Mouse (Mus musculus): ENCODE measurements around the gene Rangrf.
A peak's percentile ranks its signal among the peaks of the same experiment; 100 is the strongest.
"Not testable (repeated sequence)": the region's sequence is repeated elsewhere in the genome, so short reads cannot be mapped to it uniquely, and the experiment has no call there.

Rangrf gene

DNA sequence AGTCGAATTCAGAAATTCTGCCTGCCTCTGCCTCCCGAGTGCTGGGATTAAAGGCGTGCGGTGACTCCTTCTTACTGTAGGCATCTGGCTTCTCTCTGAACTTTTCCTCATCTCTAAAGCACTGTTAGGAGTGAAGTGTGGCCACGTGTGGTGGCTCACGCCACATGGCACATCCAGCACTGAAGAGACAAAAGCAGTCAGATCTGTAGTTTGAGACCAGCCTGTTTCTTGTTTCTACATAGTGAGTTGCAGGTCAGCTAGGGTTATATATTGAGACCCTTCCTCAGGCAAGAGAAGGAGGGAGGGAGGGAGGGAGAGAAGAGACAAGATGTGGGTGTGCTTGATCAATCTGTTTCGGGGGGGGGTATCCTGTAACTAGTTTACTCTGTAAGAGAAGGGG is at the start of gene Rangrf:
TSS of gene Rangrf (minus strand) at position 101 of the 400 bp plus-strand sequence.
- DNase-seq: no peak

DNA sequence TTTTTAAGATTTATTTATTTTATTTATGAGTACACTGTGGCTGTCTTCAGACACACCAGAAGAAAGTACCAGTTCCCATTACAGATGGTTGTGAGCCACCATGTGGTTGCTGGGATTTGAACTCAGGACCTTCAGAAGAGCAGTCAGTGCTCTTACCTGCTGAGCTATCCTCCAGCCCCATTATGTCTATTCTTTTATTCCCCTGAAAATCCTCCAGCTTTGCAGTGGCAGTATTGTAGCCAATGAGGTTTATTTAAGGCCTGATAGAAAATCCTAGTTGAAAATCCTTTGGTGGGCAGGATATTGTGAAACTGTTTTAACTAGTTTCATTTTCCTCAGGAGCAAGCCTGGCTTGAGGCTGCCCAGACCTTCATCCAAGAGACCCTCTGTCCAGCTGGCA is 45.7 kb upstream of the Rangrf start:
- no peak for DNase-seq

DNA sequence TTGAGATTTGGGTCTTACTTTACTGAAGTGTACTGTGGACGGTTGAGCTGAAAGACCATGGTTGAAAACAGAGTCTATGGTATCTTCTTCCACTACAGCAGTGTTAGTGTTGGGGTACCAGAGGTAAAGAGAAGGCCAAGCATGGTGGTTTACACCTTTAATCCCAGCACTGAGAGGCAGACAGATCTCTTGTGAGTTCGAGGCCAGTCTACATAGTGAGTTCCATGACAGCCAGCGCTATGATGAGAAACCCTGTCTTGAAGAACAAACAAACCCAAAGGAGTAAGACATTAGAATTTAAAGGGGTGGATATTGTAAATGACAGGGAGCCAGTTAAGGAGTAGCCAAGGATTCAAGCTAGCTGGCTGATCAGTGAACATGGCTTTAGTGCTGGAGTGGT is 41.8 kb upstream of the Rangrf start:
- DNase-seq: no peak

DNA sequence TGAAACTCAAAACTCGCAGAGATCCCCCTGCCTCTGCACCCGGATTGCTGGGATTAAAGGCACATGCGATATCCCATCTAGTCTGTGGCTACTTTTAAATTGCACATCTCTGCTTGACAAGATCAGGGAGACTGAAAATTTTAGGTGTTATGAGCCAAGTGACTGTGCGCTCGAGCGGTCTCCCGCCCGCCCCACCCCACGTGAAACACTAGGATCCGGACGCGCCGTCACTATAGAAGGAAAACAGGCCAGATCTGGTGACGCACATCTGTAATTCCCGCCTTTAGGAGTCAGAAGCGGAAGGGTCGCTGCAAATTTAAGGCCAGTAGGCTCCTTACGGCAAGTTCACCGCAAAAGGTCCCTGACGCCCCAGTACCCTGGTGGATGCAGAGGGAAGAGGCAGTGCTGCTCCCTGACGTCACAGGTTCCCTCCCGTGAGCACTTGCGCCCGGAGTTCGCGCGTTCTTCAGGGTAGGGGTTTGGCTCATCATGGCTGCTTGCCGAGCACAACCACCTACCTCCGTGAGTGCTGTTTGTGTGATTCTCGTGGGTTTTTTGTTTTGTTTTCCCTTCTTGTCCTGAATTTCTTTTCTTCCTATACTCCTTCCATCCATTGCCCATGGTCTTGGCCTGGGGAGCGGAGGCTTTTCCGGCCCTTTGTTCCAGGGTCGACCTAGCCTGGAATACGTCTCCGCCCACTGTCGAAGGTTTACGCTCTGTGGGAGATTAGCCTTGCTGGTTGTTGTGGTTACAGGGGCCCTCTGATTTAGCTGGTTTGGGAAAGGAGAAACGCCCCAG is 40.9 kb upstream of the Rangrf start, which contains the start of gene Ctc1:
TSS of gene Ctc1 (plus strand) at position 268 of the 798 bp plus-strand sequence.
- peak; percentile 79 to 86 for DNase-seq

DNA sequence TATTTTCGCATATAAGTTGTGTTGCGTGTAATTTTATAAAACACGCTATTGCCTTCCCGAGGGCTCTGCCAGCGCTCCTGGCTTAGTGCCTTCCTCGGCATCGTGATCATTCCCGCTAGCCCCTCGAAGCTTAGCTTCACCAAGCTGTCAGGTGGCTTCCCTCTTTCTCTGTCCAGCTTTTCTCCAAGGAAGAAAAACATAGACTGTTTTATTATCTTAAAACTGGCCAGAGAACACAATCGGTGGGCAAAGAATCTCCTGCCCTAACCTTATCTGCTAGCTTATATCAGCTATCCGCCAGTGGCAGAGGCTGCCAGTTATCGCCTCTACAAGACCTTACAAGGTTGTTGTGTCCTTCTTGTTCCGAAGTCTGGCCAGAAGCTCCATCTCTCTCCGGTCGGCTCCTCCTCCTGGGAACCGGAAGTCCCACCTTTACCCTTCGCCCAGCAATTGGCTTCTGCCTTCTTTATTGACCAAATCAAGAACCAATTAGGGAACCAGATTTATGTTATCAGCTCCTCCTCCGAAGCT is 37.2 kb upstream of the Rangrf start:
- DNase-seq: peak; percentile 72 to 76

DNA sequence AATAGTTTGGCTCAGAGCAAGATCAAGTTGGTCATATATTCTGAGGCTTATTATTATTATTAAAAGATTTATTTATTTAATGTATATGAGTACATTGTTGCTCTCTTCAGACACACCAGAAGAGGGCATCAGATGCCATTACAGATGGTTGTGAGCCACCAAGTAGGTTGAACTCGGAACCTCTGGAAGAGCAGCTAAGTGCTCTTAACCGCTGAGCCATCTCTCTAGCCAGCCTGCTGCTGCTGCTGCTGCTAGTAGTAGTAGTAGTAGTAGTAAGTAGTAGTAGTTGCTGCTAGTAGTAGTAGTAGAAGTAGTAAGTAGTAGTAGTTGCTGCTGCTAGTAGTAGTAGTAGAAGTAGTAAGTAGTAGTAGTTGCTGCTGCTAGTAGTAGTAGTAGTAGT is 36.5 kb upstream of the Rangrf start:
- not testable (repeated sequence) for DNase-seq

DNA sequence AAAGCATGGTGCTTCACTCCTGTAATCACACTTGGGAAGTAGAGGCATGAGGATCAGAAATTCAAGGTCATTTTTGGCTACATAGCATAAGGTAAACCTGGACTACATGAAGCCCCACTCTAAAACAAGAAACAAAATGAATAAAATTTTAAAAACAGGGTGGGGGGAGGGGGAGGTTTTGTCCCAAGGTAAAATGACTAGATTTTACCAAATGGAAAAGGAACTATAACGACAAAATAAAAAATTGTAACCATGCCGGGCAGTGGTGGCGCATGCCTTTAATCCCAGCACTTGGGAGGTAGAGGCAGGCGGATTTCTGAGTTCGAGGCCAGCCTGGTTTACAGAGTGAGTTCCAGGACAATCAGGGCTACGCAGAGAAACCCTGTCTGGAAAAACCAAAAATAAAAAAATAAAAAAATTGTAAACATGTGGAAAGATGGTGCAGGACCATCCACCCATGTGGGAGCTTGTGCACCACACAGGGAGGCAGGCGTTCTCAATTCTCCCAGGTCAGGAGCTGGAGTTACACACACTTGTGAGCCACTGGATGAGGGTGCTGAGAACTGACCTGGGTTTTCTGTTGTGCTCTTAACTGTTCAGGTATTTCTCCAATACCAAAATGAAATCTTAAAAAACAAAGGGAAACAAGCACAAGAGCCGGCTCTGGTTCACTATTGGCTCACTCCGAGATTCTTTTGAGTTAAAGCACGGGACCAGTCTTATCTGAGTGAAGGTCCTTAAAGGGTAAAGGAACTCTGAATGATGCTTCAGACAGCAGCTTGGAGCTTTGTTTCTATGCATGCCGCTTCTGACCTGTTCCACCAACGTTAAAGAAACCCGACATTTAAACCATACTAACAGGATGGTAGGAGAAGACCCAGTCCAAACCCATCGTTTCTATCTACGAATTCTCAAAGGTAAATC is 35.7 kb upstream of the Rangrf start:
- DNase-seq: no peak

DNA sequence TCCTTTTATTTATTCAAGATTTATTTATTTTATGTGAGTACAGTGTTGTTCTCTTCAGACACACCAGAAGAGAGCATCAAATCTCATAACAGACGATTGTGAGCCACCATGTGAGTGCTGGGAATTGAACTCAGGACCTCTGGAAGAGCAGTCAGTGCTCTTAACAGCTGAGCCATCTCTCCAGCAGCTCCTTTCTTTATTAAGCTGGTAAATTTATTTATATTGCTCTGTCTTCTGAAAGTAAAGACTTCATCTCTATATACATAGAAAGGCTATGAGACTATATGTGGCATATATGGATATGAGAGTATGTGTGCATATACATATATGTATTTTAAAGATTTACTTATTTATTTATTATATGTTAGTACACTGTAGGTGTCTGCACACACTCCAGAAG is 34.5 kb upstream of the Rangrf start:
- no peak for DNase-seq

DNA sequence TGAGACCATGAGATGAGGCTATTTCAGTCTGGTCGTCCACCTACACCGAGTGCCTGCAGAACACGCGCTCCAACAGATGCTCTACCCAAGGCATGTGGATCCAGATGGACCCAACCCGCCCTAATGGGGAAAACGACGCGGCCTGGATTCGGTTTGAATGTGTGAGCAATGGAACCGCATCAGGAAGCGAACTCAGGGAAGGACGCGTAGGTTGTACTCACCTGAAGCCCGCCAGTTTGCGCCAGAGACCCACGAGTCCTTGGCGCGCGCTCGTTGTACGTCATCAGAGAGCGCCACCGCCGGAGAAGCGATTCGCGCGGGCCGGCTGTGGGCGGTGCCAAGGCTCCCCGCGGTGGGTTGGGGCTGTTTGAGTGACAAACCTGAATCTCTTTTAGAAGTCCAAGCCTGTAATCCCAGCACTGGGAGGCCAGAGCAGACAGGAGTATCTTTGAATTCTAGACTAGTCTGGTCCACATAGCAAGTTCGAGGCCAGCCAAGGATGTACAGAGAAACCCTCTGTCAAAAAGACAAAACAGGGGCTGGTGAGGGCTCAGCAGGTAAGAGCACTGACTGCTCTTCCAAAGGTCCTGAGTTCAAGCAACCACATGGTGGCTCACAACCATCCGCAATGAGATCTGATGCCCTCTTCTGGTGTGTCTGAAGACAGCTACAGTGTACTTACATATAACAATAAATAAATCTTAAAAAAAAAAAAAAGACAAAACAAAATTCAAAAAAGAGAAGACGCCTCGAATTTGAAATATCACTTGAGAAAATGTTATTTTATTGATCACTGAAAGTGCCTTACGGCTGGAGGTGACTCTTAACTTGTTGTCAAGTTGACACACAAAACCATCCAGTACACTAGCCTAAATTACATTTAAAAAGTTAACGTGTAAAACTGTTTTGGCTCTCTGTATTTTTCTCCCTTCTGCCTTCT is 33.5 kb upstream of the Rangrf start, which contains the start of gene Pfas:
TSS of gene Pfas (minus strand) at position 279 of the 940 bp plus-strand sequence.
- DNase-seq: peak; percentile 82 to 92

DNA sequence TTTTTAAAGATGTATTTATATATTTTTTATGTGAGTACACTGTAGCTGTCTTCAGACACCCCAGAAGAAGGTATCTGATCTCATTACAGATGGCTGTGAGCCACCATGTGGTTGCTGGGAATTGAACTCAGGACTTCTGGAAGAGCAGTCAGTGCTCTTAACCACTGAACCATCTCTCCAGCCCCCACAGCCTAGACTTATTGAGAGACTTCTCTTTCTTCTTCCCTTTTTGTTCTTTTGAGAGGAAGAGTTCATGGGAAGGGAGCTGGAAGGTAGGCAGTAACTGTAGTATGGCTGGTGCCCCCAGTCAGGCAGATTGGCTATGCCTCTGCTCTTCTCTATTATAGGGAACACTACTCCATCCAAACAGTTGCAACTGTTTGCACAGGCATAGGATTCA is 31.6 kb upstream of the Rangrf start:
- DNase-seq: not testable (repeated sequence)

DNA sequence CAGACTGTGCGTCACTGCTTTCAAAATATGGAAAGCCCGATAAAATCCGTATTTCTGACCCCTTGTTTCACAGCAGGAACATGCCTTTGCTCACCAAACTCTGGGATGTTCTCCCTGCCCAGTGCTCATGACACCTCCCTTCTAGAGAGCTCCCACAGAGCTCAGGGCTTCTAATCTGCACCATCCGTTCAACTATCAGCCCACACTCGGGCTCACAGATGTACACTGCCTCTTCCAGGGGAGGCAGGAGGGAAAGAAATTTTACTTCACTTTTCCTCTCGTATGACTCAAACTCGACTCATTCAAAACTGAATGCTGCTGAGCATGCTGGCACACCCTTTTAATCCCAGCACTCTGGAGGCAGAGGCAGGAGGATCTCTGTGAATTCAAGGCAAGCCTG is 30.2 kb upstream of the Rangrf start:
- no peak for DNase-seq

DNA sequence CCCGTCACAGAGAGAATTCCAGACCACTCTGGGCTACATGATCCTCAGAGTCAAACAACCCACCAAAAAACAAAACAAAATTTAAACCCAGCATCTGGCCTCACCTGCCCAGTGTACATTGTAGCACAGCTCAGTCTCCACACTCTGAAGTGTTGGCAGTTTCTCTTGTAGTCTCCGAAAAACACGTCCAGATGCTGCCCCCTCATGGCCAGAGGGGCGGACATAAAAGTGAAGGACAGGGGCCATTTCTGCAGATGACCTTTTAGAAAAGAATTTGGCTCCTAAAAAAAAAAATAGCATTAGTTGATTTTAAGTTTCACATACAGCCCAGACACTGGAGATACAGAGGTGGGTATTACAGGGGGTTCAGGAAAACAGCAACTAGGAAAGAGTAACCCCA is 28.6 kb upstream of the Rangrf start:
- no peak for DNase-seq

DNA sequence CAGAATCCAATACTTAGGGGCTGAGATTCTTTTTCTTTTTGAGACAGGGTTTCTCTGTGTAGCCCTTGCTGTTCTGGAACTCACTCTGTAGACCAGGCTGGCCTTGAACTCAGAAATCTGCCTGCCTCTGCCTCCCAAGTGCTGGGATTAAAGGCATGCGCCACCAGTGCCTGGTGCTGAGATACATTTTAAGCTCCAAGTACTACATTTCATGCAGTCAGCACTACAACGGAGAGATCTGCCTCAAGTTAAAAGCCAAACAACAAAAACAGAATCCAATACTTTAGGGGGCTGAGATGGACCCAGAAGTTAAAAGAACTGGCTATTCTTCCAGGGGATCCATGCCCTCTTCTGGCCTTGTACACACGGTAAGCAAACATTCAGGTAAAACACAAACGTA is 27.8 kb upstream of the Rangrf start:
- DNase-seq: not testable (repeated sequence)

DNA sequence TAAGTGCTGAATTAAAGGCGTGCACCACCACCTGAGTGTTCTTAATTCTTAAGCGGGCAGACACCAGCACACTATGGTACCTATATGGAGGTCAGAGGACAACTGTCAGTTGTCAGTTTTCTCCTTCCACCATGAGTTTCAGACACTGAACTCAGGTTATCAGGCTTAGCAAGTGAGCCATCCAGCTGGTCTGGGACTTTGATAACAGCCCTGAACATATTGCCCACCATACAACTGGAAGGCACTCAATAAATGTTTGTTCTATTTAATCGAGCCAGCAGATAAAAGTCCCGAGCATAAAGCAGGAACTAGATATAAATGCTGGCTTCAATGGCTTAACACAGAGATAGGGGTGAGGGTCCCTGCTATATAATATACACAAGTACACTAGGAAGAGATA is 22.1 kb upstream of the Rangrf start:
- DNase-seq: no peak

DNA sequence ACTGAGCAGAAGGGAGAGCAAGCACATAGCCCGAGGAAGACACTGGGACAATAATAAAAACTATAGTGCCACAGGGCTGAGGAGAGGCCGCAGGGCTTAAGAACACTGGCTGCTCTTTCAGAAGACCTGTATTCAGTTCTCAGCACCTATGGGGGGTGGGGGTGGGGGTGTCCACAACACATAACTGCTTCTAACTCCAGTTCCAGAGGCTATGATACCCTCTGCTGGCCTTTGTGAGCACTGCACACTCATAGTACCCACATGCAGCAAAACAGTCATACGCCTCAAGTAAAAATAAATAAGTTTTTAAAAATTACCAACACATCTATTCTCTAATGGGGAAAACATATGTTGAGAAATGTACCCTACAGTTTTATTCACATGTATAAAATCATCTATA is 19.4 kb upstream of the Rangrf start:
- DNase-seq: no peak

DNA sequence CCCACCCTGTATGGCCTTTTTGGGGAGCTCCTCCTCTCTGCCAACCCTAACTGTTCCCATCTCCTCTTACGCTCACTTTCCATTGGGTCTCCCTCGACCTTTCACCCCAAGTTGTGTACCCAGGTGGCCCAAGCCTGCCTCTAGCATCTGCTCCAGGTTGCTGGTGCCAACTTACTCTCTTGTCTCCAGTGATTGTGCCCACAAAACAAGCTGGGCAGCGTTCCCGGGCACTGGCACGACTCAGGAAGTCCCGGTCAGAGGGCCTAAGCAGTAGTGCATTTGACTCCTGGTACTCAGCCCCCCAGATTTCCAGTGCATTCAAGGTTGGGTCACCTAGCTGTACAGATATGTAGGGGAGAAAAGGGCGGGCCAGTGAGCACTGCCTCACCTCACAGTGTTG is 18.1 kb upstream of the Rangrf start:
- no peak for DNase-seq

DNA sequence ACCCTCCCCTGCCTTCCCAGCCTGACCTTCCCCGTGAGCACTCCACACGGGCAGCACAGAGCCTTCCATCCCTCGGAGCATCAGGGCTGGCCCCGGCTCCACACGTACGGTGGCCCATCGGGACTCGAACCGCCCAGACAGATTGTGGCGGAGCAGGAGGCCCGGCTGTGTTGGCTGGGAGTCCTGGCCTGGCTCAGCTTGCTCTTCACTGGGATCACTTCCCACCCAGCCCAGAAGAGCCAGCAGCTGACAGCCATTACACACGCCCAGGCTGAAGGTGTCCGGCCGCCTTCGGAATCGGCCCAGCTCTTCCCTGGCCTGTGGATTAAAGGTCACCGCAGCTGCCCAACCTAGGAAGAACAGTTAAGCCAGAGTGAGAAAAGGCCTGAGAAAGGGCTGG is 13.4 kb upstream of the Rangrf start:
- DNase-seq: no peak

DNA sequence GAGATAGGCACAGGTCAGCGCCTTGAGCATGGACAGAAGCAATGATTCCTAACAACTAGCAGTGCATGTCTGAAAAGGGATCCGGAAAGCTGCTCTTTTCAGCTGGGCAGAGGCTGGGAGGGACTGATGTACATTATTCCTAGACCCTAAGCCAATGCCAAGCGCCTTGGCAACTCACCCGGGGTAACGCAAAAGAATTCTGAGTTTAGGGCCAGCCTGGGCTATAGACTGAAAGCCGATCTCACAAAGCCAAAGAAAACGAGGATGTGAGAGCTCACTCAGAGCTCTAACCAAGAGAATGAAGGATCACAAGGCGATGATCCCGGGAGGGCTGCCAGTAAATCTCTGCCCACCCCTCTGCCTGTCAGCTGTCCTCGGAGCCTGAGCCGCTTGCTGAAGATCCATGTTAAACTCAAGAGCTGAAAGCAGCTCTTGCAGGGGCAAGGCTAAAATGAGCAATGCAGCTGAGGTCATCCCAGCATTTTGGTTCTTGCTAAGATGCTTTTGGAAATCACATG is 12.4 kb upstream of the Rangrf start:
- DNase-seq: no peak

DNA sequence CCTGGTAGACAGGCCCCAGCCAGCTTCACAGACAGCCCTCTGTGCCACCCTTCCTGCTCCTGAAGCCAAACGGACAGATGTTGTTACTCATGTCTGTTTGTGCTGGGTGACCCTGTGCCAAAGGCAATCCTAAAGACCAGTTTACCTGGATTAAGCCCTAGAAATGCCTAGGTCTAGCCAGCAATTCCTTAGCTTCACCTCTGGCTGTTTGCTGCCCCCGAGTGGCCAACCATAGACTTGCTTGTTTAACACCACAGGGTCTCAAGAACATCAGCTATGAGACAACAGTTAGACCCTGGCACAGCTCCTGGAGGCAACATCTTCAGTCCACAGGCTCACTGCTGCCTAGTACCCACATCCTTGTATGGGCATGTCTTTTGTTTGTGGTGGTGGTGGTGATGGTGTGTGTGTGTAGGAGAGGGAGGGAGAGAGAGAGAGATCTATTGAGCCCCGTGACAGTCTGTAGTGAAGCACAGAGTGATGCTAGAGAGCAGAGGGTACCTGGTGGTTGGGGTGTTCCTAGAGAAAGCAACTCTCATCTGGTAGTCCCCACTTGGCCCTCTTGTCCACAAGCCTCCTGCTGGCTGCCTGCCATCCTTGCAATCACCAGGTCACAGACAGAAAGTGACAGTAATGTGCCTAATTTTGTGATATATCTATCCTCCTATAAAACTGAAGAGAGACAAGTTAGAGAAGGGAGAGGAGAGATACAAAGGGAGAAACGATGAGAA is 7.8 kb upstream of the Rangrf start:
- peak; percentile 49 to 73 for DNase-seq

DNA sequence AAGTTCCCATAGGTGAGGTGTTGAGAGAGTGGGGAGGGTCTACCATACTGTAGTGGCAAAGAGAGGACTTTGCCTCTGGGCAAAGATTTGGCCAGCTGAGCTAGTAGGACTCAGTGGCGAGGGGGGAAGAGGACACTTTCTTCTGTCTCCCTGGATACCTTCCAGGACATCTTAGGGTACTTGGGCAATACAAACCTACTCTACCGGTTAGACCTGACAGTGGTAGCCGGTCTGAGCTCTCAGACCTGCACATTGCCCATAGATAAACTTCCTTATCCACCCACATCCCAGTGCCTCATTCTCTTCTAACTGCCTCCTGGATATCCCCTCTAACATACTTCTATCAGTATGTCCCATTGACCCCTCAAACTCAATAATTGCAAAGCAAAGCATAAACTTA is 5.9 kb upstream of the Rangrf start:
- no peak for DNase-seq

DNA sequence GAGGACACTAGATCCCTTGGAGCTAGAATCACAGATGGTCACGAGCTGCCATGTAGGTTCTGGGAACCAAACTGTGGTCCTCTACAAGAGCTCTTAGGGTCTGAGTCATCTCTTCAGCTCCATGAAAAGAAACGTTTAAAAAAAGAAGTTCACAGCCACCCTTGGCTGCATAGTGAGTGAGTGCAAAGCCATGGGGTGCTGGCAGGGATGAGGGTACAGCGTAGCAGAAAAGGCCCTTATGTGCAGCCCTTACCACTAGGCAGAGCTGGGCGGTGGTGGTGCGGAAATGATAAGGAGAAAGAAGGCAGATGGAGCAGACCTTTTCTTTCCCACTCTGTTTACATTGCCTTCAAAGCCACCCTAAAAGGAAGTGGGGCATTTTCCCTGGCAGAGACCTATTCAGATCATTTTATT is 4.3 kb upstream of the Rangrf start:
- DNase-seq: no peak
